In the genomic region with DNA sequence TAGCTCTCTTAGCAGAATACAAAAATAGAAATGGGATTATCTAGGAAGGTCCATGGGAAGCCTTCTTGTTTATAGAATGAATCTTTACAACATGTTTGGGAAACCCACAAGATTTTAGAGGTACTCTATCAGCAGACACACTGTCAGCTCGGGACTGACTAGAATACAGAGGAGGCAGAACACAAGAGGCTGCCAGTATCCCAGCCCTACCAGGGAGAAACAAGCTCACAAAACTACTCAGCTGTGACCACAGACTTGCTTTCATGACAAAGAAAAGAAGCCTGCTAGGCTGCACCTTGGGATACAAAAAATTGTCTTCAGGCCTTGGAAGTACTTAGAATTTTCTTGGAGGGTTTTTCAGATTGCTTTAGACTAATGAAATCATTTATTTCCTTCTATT, we compare ENCODE assay signal across 25 mouse cellular contexts.
DNase-seq lines count a peak whose midpoint lies in the region; ATAC-seq and TF ChIP-seq lines count a peak whose summit lies in the region.
"Had no signal": no experiment of that assay in that cellular context is flagged by ENCODE, and none has a peak within 500 bp of the region (broad histone marks: within the 10 kb centered on the region; RNA-seq: fewer than 3 reads in every experiment).

No protein-coding gene starts in this region.

- no peak overlapping the region for H3K9ac ChIP-seq in forebrain, embryonic 11.5 days (ENCODE audit: low read length)
- H3K9ac ChIP-seq in forebrain, embryonic 15.5 days (replicated peaks) = no peak overlapping the region
- H3K9ac ChIP-seq in hindbrain, postnatal 0 days (replicated peaks; ENCODE audit: low read length) = no peak overlapping the region
- no peak overlapping the region for H3K9ac ChIP-seq in hindbrain, embryonic 11.5 days (ENCODE audit: low read depth, low read length)
- no peak overlapping the region for H3K9ac ChIP-seq in midbrain, embryonic 14.5 days (replicated peaks; ENCODE audit: low read length)
- H3K9ac ChIP-seq in midbrain, embryonic 16.5 days (ENCODE audit: low read depth, low read length) = no peak overlapping the region
- no peak overlapping the region for H3K9ac ChIP-seq in heart, embryonic 12.5 days
- H3K9ac ChIP-seq: embryonic facial prominence, embryonic 15.5 days; heart, embryonic 15.5 days had no signal

- no peak overlapping the region for H3K4me2 ChIP-seq in forebrain, embryonic 11.5 days (ENCODE audit: low read depth, low read length, severe bottlenecking)
- H3K4me2 ChIP-seq in forebrain, embryonic 15.5 days (replicated peaks) = no peak overlapping the region
- no peak overlapping the region for H3K4me2 ChIP-seq in hindbrain, postnatal 0 days (ENCODE audit: low read depth, low read length)
- H3K4me2 ChIP-seq in hindbrain, embryonic 11.5 days (replicated peaks; ENCODE audit: low read depth, low read length) = no peak overlapping the region
- no peak overlapping the region for H3K4me2 ChIP-seq in midbrain, embryonic 14.5 days (ENCODE audit: low read length)
- no peak overlapping the region for H3K4me2 ChIP-seq in midbrain, embryonic 16.5 days (ENCODE audit: low read length)
- H3K4me2 ChIP-seq in heart, embryonic 12.5 days = no peak overlapping the region
- H3K4me2 ChIP-seq: embryonic facial prominence, embryonic 15.5 days; heart, embryonic 15.5 days had no signal

- H3K27me3 ChIP-seq in forebrain, embryonic 11.5 days (ENCODE audit: control insufficient read depth, insufficient read depth, low read length) = no peaks in the 10 kb centered on the region
- H3K27me3 ChIP-seq in forebrain, embryonic 15.5 days = no peaks in the 10 kb centered on the region
- H3K27me3 ChIP-seq in hindbrain, postnatal 0 days (ENCODE audit: insufficient read depth, low read length) = no peaks in the 10 kb centered on the region
- H3K27me3 ChIP-seq in hindbrain, embryonic 11.5 days (ENCODE audit: control insufficient read depth, insufficient read depth, low read length) = no peaks in the 10 kb centered on the region
- no peaks in the 10 kb centered on the region for H3K27me3 ChIP-seq in midbrain, embryonic 14.5 days (ENCODE audit: control insufficient read depth, insufficient read depth, low read length)
- H3K27me3 ChIP-seq in midbrain, embryonic 16.5 days (ENCODE audit: control insufficient read depth, insufficient read depth, low read depth, low read length) = no peaks in the 10 kb centered on the region
- no peaks in the 10 kb centered on the region for H3K27me3 ChIP-seq in heart, embryonic 12.5 days (replicated peaks)
- H3K27me3 ChIP-seq: embryonic facial prominence, embryonic 15.5 days; heart, embryonic 15.5 days had no signal

- no peak for TF ChIP-seq CTCF in hindbrain, postnatal 0 days (IDR thresholded peaks at IDR 0.05; ENCODE audit: low read depth)

- no peak for ATAC-seq in forebrain, embryonic 11.5 days (replicated peaks; ENCODE audit: low FRiP score)
- no peak for ATAC-seq in forebrain, embryonic 15.5 days (replicated peaks)
- peak; percentile 59; the same call in 1 of the 2 replicates for ATAC-seq in hindbrain, postnatal 0 days
- no peak for ATAC-seq in hindbrain, embryonic 11.5 days (ENCODE audit: low FRiP score)
- no peak for ATAC-seq in midbrain, embryonic 14.5 days (ENCODE audit: low FRiP score, low TSS enrichment)
- ATAC-seq in midbrain, embryonic 16.5 days = no peak
- no peak for ATAC-seq in heart, embryonic 12.5 days (ENCODE audit: insufficient number of reproducible peaks, low FRiP score)
- ATAC-seq: CD4-positive, CD25-positive, alpha-beta regulatory T cell, adult 4 months; forebrain, embryonic 16.5 days had no signal

- DNase-seq in forebrain, embryonic 11.5 days (ENCODE audit: low spot score) = peak; percentile 17
- peak; percentile 41 for DNase-seq in hindbrain, postnatal 0 days (ENCODE audit: low spot score)
- no peak for DNase-seq in hindbrain, embryonic 11.5 days (ENCODE audit: low spot score)
- peak; percentile 29 for DNase-seq in midbrain, embryonic 14.5 days
- DNase-seq: adrenal gland, adult 8-10 months; adrenal gland, postnatal 36 days; B cell, adult 2 months; cerebellum, adult 11 months; cerebellum, adult 8-10 months; cerebellum, postnatal 14 days; embryo, embryonic 11 days; gastrocnemius, postnatal 10 days; heart, adult 18-20 months; heart, postnatal 14 days had no signal

- no peak overlapping the region for H3K4me3 ChIP-seq in forebrain, embryonic 11.5 days (ENCODE audit: low read depth, low read length)
- no peak overlapping the region for H3K4me3 ChIP-seq in forebrain, embryonic 15.5 days
- no peak overlapping the region for H3K4me3 ChIP-seq in hindbrain, postnatal 0 days (ENCODE audit: low read length)
- H3K4me3 ChIP-seq in hindbrain, embryonic 11.5 days (ENCODE audit: low read depth, low read length) = no peak overlapping the region
- H3K4me3 ChIP-seq in midbrain, embryonic 14.5 days (replicated peaks; ENCODE audit: low read depth, low read length) = no peak overlapping the region
- H3K4me3 ChIP-seq in midbrain, embryonic 16.5 days (ENCODE audit: low read depth, low read length) = no peak overlapping the region
- no peak overlapping the region for H3K4me3 ChIP-seq in heart, embryonic 12.5 days
- H3K4me3 ChIP-seq: embryonic facial prominence, embryonic 15.5 days; erythroblast, embryonic 14.5 days; forebrain, embryonic 10.5 days; heart, embryonic 10.5 days; heart, embryonic 15.5 days had no signal

- H3K36me3 ChIP-seq in forebrain, embryonic 11.5 days (ENCODE audit: control insufficient read depth, insufficient read depth, low read length) = no peaks in the 10 kb centered on the region
- no peaks in the 10 kb centered on the region for H3K36me3 ChIP-seq in forebrain, embryonic 15.5 days
- no peaks in the 10 kb centered on the region for H3K36me3 ChIP-seq in hindbrain, postnatal 0 days (ENCODE audit: insufficient read depth, low read length)
- H3K36me3 ChIP-seq in hindbrain, embryonic 11.5 days (ENCODE audit: control insufficient read depth, insufficient read depth, low read length) = no peaks in the 10 kb centered on the region
- no peaks in the 10 kb centered on the region for H3K36me3 ChIP-seq in midbrain, embryonic 14.5 days (ENCODE audit: control insufficient read depth, insufficient read depth, low read length)
- H3K36me3 ChIP-seq in midbrain, embryonic 16.5 days (ENCODE audit: control insufficient read depth, insufficient read depth, low read length) = no peaks in the 10 kb centered on the region
- no peaks in the 10 kb centered on the region for H3K36me3 ChIP-seq in heart, embryonic 12.5 days
- H3K36me3 ChIP-seq: embryonic facial prominence, embryonic 15.5 days; forebrain, embryonic 10.5 days; G1E; heart, embryonic 10.5 days; heart, embryonic 15.5 days had no signal

- no peak overlapping the region for H3K27ac ChIP-seq in forebrain, embryonic 11.5 days (ENCODE audit: low read depth, low read length)
- no peak overlapping the region for H3K27ac ChIP-seq in forebrain, embryonic 15.5 days (replicated peaks)
- no peak overlapping the region for H3K27ac ChIP-seq in hindbrain, postnatal 0 days
- no peak overlapping the region for H3K27ac ChIP-seq in hindbrain, embryonic 11.5 days (ENCODE audit: low read depth, low read length)
- H3K27ac ChIP-seq in midbrain, embryonic 14.5 days (replicated peaks; ENCODE audit: low read depth, low read length) = no peak overlapping the region
- no peak overlapping the region for H3K27ac ChIP-seq in midbrain, embryonic 16.5 days (ENCODE audit: low read length)
- no peak overlapping the region for H3K27ac ChIP-seq in heart, embryonic 12.5 days (ENCODE audit: poor library complexity, severe bottlenecking)
- H3K27ac ChIP-seq: embryonic facial prominence, embryonic 15.5 days; forebrain, embryonic 10.5 days; heart, embryonic 10.5 days; heart, embryonic 15.5 days had no signal

- WGBS in forebrain, embryonic 11.5 days = 30% methylated on average over 1 of the region's 1 CpGs
- WGBS in forebrain, embryonic 15.5 days = 22% methylated on average over 1 of the region's 1 CpGs
- 9% methylated on average over 1 of the region's 1 CpGs for WGBS in hindbrain, postnatal 0 days
- WGBS in hindbrain, embryonic 11.5 days = 39% methylated on average over 1 of the region's 1 CpGs
- WGBS in midbrain, embryonic 14.5 days = 9% methylated on average over 1 of the region's 1 CpGs
- WGBS in midbrain, embryonic 16.5 days = 32% methylated on average over 1 of the region's 1 CpGs
- WGBS in heart, embryonic 12.5 days = 58% methylated on average over 1 of the region's 1 CpGs

- no peaks in the 10 kb centered on the region for H3K9me3 ChIP-seq in forebrain, embryonic 11.5 days (ENCODE audit: control insufficient read depth, low read length)
- H3K9me3 ChIP-seq in forebrain, embryonic 15.5 days = no peaks in the 10 kb centered on the region
- H3K9me3 ChIP-seq in hindbrain, postnatal 0 days (ENCODE audit: low read length) = no peaks in the 10 kb centered on the region
- no peaks in the 10 kb centered on the region for H3K9me3 ChIP-seq in hindbrain, embryonic 11.5 days (ENCODE audit: control insufficient read depth, low read length)
- H3K9me3 ChIP-seq in midbrain, embryonic 14.5 days (ENCODE audit: control insufficient read depth, low read length) = no peaks in the 10 kb centered on the region
- H3K9me3 ChIP-seq in midbrain, embryonic 16.5 days (replicated peaks; ENCODE audit: control insufficient read depth, low read length, poor library complexity, severe bottlenecking) = no peaks in the 10 kb centered on the region
- no peaks in the 10 kb centered on the region for H3K9me3 ChIP-seq in heart, embryonic 12.5 days (replicated peaks)
- H3K9me3 ChIP-seq: embryonic facial prominence, embryonic 15.5 days; forebrain, embryonic 10.5 days; heart, embryonic 10.5 days; heart, embryonic 15.5 days had no signal

- no peaks in the 10 kb centered on the region for H3K4me1 ChIP-seq in forebrain, embryonic 11.5 days (replicated peaks; ENCODE audit: control insufficient read depth, insufficient read depth, low read length)
- H3K4me1 ChIP-seq in forebrain, embryonic 15.5 days = no peaks in the 10 kb centered on the region
- no peaks in the 10 kb centered on the region for H3K4me1 ChIP-seq in hindbrain, postnatal 0 days (ENCODE audit: insufficient read depth, low read length)
- H3K4me1 ChIP-seq in hindbrain, embryonic 11.5 days (replicated peaks; ENCODE audit: control insufficient read depth, insufficient read depth, low read length) = no peaks in the 10 kb centered on the region
- H3K4me1 ChIP-seq in midbrain, embryonic 14.5 days (ENCODE audit: control insufficient read depth, insufficient read depth, low read length) = no peaks in the 10 kb centered on the region
- no peaks in the 10 kb centered on the region for H3K4me1 ChIP-seq in midbrain, embryonic 16.5 days (ENCODE audit: control insufficient read depth, insufficient read depth, low read length)
- peaks cover 13% of the 10 kb centered on the region for H3K4me1 ChIP-seq in heart, embryonic 12.5 days (replicated peaks)
- H3K4me1 ChIP-seq: embryonic facial prominence, embryonic 15.5 days; forebrain, embryonic 10.5 days had no signal
